Mouse (Mus musculus) CH12.LX (cell line): ENCODE results near the gene Glp2r. TPM values are rescaled to one million over a fixed set of nuclear protein-coding genes. Genes with fewer than 3 reads are reported as not detected.

Experiments used
- DNase-seq: peaks from one replicate; pipeline ENCODE4 v3.0.0-alpha.2; 2013; ENCODE audit errors: extremely low read depth
- H3K27ac ChIP-seq: 2 replicates; pipeline ENCODE4 v1.5.1; 2012; ENCODE audit warnings: low read depth, mild to moderate bottlenecking, control low read depth, moderate library complexity; ENCODE audit not compliant: insufficient read depth
- H3K27me3 ChIP-seq: replicated peaks from 2 replicates; pipeline ENCODE3; 2012; ENCODE audit warnings: inconsistent platforms
- H3K36me3 ChIP-seq, 2 experiments: replicated peaks in 1 of 2; 2 replicates each; pipeline versions ENCODE3 to v1.6.1; 2012; ENCODE audit warnings: inconsistent platforms in 1 of 2, low read length in 1 of 2, mild to moderate bottlenecking in 1 of 2, mixed read lengths in 1 of 2, moderate library complexity in 1 of 2; ENCODE audit not compliant: control insufficient read depth in 1 of 2, insufficient read depth in 1 of 2
- H3K4me1 ChIP-seq, 2 experiments: 2 replicates each; pipeline ENCODE4 v1.6.1; 2012; ENCODE audit warnings: inconsistent platforms in 1 of 2, moderate library complexity in 1 of 2; ENCODE audit not compliant: insufficient read depth in 2 of 2, control insufficient read depth in 1 of 2
- H3K4me2 ChIP-seq: 2 replicates; pipeline ENCODE4 v1.6.1; 2012; ENCODE audit warnings: low read depth, mild to moderate bottlenecking, control low read depth; ENCODE audit not compliant: poor library complexity, insufficient read depth, severe bottlenecking
- H3K4me3 ChIP-seq, 3 experiments: fragments of 150-350 bp in 1 of 3; sonication (generic) in 1 of 3; replicated peaks in 1 of 3; 2 replicates each; pipeline versions ENCODE3 to v1.5.1; 2011 to 2012; ENCODE audit warnings: low read depth in 2 of 3, low read length in 2 of 3, mild to moderate bottlenecking in 2 of 3, moderate library complexity in 2 of 3, control low read depth in 1 of 3, improper control_type of control experiment in 1 of 3, inconsistent platforms in 1 of 3, mixed read lengths in 1 of 3; ENCODE audit not compliant: poor library complexity in 1 of 3
- H3K79me2 ChIP-seq: replicated peaks from 2 replicates; pipeline ENCODE4 v1.6.1; 2012; ENCODE audit warnings: mild to moderate bottlenecking, moderate library complexity; ENCODE audit not compliant: control insufficient read depth, poor library complexity, insufficient read depth, severe bottlenecking; ENCODE audit errors: extremely low read depth
- H3K9ac ChIP-seq: 2 replicates; pipeline ENCODE4 v1.6.1; 2012; ENCODE audit warnings: low read depth, mild to moderate bottlenecking, control low read depth, moderate library complexity; ENCODE audit not compliant: insufficient read depth
- H3K9me3 ChIP-seq: replicated peaks from 2 replicates; pipeline ENCODE3; 2012; ENCODE audit warnings: low read length, inconsistent platforms, mixed read lengths
- CHD2 ChIP-seq: IDR thresholded peaks from 2 replicates; pipeline ENCODE4 v1.6.1; 2011; ENCODE audit warnings: low read length, improper control_type of control experiment
- CTCF ChIP-seq, 2 experiments: IDR thresholded peaks in 1 of 2; conservative IDR thresholded peaks in 1 of 2; 2 replicates each; pipeline ENCODE4 v1.5.1; 2011 to 2012; ENCODE audit warnings: low read depth in 2 of 2, low read length in 2 of 2, improper control_type of control experiment in 1 of 2, inconsistent platforms in 1 of 2, mild to moderate bottlenecking in 1 of 2, moderate library complexity in 1 of 2
- E2F4 ChIP-seq: IDR thresholded peaks from 2 replicates; pipeline ENCODE4 v1.6.1; 2011; ENCODE audit warnings: low read depth, low read length, improper control_type of control experiment; ENCODE audit not compliant: insufficient replicate concordance
- ELF1 ChIP-seq: IDR thresholded peaks from 2 replicates; pipeline ENCODE4 v1.6.1; 2014; ENCODE audit warnings: low read depth, mild to moderate bottlenecking, inconsistent platforms, low read length, improper control_type of control experiment
- ETS1 ChIP-seq: conservative IDR thresholded peaks from 2 replicates; pipeline ENCODE4 v1.6.1; 2012; ENCODE audit warnings: low read depth, mild to moderate bottlenecking, inconsistent platforms, low read length, improper control_type of control experiment, moderate library complexity
- GABPA ChIP-seq: IDR thresholded peaks from 2 replicates; pipeline ENCODE4 v1.6.1; 2012; ENCODE audit warnings: low read depth, low read length, improper control_type of control experiment, inconsistent platforms; ENCODE audit not compliant: insufficient replicate concordance
- HCFC1 ChIP-seq: IDR thresholded peaks from 2 replicates; pipeline ENCODE4 v1.6.1; 2012; ENCODE audit warnings: low read depth, mild to moderate bottlenecking, inconsistent platforms, low read length, improper control_type of control experiment
- IRF4 ChIP-seq: IDR thresholded peaks from 2 replicates; pipeline ENCODE4 v1.6.1; 2014; ENCODE audit warnings: low read depth, mild to moderate bottlenecking, inconsistent platforms, low read length, improper control_type of control experiment
- JUN ChIP-seq: IDR thresholded peaks from 2 replicates; pipeline ENCODE4 v1.6.1; 2011; ENCODE audit warnings: low read depth, mild to moderate bottlenecking, low read length, improper control_type of control experiment, moderate library complexity; ENCODE audit not compliant: insufficient read depth
- KAT2A ChIP-seq: IDR thresholded peaks from 2 replicates; pipeline ENCODE4 v1.6.1; 2012; ENCODE audit warnings: low read length, improper control_type of control experiment, inconsistent platforms; ENCODE audit not compliant: insufficient replicate concordance
- MAX ChIP-seq: IDR thresholded peaks from 2 replicates; pipeline ENCODE4 v1.6.1; 2011; ENCODE audit warnings: low read length, improper control_type of control experiment
- MEF2A ChIP-seq: IDR thresholded peaks from 2 replicates; pipeline ENCODE4 v1.6.1; 2014; ENCODE audit warnings: low read depth, mild to moderate bottlenecking, inconsistent platforms, low read length, improper control_type of control experiment, borderline replicate concordance
- MXI1 ChIP-seq: IDR thresholded peaks from 2 replicates; pipeline ENCODE4 v1.6.1; 2011; ENCODE audit warnings: mild to moderate bottlenecking, low read depth, low read length, improper control_type of control experiment
- MYC ChIP-seq: IDR thresholded peaks from 2 replicates; pipeline ENCODE4 v1.6.1; 2011; ENCODE audit warnings: low read depth, mild to moderate bottlenecking, improper control_type of control experiment, low read length
- NELFE ChIP-seq: IDR thresholded peaks from 2 replicates; pipeline ENCODE4 v1.6.1; 2011; ENCODE audit warnings: low read depth, low read length, improper control_type of control experiment
- PAX5 ChIP-seq: IDR thresholded peaks from 2 replicates; pipeline ENCODE4 v1.6.1; 2012; ENCODE audit warnings: low read length, inconsistent platforms, mixed read lengths
- POLR2A ChIP-seq: IDR thresholded peaks from 2 replicates; pipeline ENCODE4 v1.6.1; 2011; ENCODE audit warnings: low read depth, mild to moderate bottlenecking, improper control_type of control experiment, low read length
- POLR2AphosphoS2 ChIP-seq: IDR thresholded peaks from 2 replicates; pipeline ENCODE4 v1.6.1; 2011; ENCODE audit warnings: low read depth, low read length, improper control_type of control experiment
- RAD21 ChIP-seq: IDR thresholded peaks from 2 replicates; pipeline ENCODE4 v1.6.1; 2011; ENCODE audit warnings: low read depth, mild to moderate bottlenecking, low read length, improper control_type of control experiment, moderate library complexity
- SIN3A ChIP-seq: IDR thresholded peaks from 2 replicates; pipeline ENCODE4 v1.6.1; 2012; ENCODE audit warnings: low read length, improper control_type of control experiment, inconsistent platforms
- TBP ChIP-seq: conservative IDR thresholded peaks from 2 replicates; pipeline ENCODE4 v1.6.1; 2011; ENCODE audit warnings: low read depth, low read length, improper control_type of control experiment
- TCF12 ChIP-seq: IDR thresholded peaks from 2 replicates; pipeline ENCODE4 v1.6.1; 2014; ENCODE audit warnings: low read depth, mild to moderate bottlenecking, inconsistent platforms, low read length, improper control_type of control experiment
- USF1 ChIP-seq: IDR thresholded peaks from 2 replicates; pipeline ENCODE4 v1.6.1; 2014; ENCODE audit warnings: low read depth, mild to moderate bottlenecking, inconsistent platforms, low read length, improper control_type of control experiment
- USF2 ChIP-seq: conservative IDR thresholded peaks from 2 replicates; pipeline ENCODE4 v1.6.1; 2011; ENCODE audit warnings: low read depth, low read length, improper control_type of control experiment
- ZC3H11A ChIP-seq: IDR thresholded peaks from 2 replicates; pipeline ENCODE4 v1.6.1; 2012; ENCODE audit warnings: low read depth, mild to moderate bottlenecking, inconsistent platforms, low read length, improper control_type of control experiment
- ZKSCAN1 ChIP-seq: IDR thresholded peaks from 2 replicates; pipeline ENCODE4 v1.6.1; 2012; ENCODE audit warnings: low read depth, inconsistent platforms, low read length, improper control_type of control experiment, borderline replicate concordance
- ZNF384 ChIP-seq: IDR thresholded peaks from 2 replicates; pipeline ENCODE4 v1.6.1; 2012; ENCODE audit warnings: low read depth, low read length, improper control_type of control experiment, inconsistent platforms
- dilution Hi-C: fragments of 300-500 bp; cut with MboI; formaldehyde crosslinking; loops from 2 replicates; pipeline ENCODE4 v1.14.3; 2020; ENCODE audit warnings: low sequenced_read_pairs; ENCODE audit not compliant: extremely low pct_unique_long_range_greater_than_20kb, extremely low pct_ligation_motif_present
- in situ Hi-C: fragments of 300-500 bp; cut with MboI; formaldehyde crosslinking; loops from 3 replicates; pipeline ENCODE4 v1.14.3; 2019; ENCODE audit warnings: low sequenced_read_pairs, low pct_ligation_motif_present, low pct_unique_long_range_greater_than_20kb, mixed read lengths
- polyA plus RNA-seq: library from polyadenylated mRNA; unstranded; fragments of >175 nt; gene quantifications from 2 replicates; pipeline ENCODE4 v1.2.1, GENCODE M21; 2012; ENCODE audit warnings: low read depth; ENCODE audit not compliant: insufficient read length
- total RNA-seq, 2 experiments: library from RNA; depleted of rRNA; stranded (reverse); fragments of 300-350 nt in 1 of 2; fragments of >200 nt in 1 of 2; gene quantifications; 2 replicates each; pipeline ENCODE4 v1.2.3; 2012 to 2014

Glp2r gene
- total and polyA plus RNA-seq, 3 experiments = 0.04 to 0.09 (median 0.07) TPM

DNA sequence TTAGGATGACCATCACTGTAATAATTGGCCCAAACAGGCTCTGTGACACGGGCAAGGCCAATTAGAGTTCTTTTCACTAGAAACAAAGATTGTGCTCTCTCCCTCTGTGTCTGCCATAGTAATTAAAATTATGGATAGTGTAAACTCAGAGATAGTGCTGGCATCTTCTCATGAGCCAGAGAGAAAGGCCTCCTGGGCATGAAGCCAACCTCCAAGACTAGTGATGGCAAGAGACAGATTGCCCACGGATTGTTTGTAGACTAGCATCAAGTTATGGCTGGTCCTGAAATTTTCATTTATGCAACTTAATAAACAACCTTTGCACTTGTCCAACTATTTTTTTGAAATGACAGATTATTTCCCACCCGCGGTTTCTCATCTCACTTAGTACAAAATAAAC, 58.0 kb downstream of the Glp2r start:
- DNase-seq = no peak
- Histone ChIP-seq H3K27me3 (peaks cover 3% of the 10 kb centered on the region), H3K4me2 (no peak overlapping the region), H3K79me2 (no peaks in the 10 kb centered on the region), H3K9me3 (no peaks in the 10 kb centered on the region), H3K4me1 (0 out of 4 replicates have a peak, but pooled peaks cover 0 to 3% of the 10 kb centered on the region in 2 experiments), H3K27ac (no peak overlapping the region), H3K9ac (no peak overlapping the region), H3K36me3 (no peaks in the 10 kb centered on the region), H3K4me3 (no peak overlapping the region)
- in situ Hi-C loops = no loop called here
- TF ChIP-seq POLR2A (no peak), ZC3H11A (no peak), KAT2A (no peak), USF1 (no peak), CHD2 (no peak), SIN3A (no peak), TBP (no peak), ZNF384 (no peak), HCFC1 (no peak), ETS1 (no peak), TCF12 (no peak), ZKSCAN1 (no peak), CTCF (conservative IDR thresholded peaks at IDR 0.05 in 1 of 2, IDR thresholded peaks at IDR 0.05 in 1 of 2; ENCODE audit: low read depth in 2 of 2, low read length in 2 of 2) (no peak), RAD21 (no peak), ELF1 (no peak), USF2 (no peak), GABPA (no peak), PAX5 (no peak), MAX (no peak), POLR2AphosphoS2 (no peak)
- dilution Hi-C loops = no loop called here

DNA sequence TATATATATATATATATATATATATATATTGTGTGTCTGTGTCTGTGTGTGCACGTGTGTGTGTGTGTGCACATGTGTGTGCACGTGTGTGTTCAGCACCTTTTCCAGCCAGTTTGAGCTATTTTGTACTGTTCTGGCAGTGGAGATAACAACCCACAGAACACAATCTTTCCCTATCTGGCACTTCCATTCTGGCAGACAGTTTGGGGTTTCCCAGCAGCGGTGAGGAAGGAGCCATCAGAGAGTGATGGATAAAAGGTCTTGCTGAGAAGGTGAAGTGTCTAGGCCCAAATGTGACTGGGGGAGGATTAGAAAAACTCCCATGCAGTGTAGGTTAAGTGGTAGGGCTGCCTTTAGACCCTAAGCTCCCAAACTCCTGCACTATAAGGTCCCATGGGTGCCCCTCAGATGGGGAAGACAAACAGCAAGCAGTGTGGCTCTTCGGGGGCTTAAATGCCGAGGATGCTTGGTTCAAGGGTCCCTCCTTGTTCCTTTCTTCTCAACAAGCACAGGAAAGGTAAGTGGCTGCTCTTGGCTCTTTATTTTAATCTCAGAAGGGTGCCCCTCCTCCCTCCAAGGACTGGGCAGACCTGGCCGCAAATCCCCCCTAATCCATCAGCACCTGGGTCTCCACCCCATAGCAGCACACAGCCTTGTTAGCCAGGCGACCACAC, 76.1 kb downstream of the Glp2r start, which contains the start of gene Rcvrn:
Rcvrn (plus strand) TSS at position 624 of the 674 bp plus-strand sequence.
- no peak within 1 kb of the TSS for H3K9ac ChIP-seq
- H3K9me3 ChIP-seq = no peaks in the 10 kb centered on the region
- no peak within 1 kb of the TSS for H3K27ac ChIP-seq
- no peak within 1 kb of the TSS for H3K4me2 ChIP-seq
- in situ Hi-C loops (no loop called here), dilution Hi-C loops (no loop called here)
- H3K79me2 ChIP-seq = no peaks in the 10 kb centered on the region
- H3K36me3 ChIP-seq = no peaks in the 10 kb centered on the region
- peaks cover 4 to 7% of the 10 kb centered on the region in 2 experiments; a peak in 3 of 4 replicates for H3K4me1 ChIP-seq
- TF ChIP-seq ZKSCAN1 (no peak), JUN (no peak), IRF4 (no peak), USF1 (no peak), CTCF (conservative IDR thresholded peaks at IDR 0.05 in 1 of 2, IDR thresholded peaks at IDR 0.05 in 1 of 2; ENCODE audit: low read depth in 2 of 2, low read length in 2 of 2) (no peak), MEF2A (no peak), MXI1 (no peak), E2F4 (no peak), MYC (no peak), MAX (no peak), NELFE (no peak), ZNF384 (no peak), ETS1 (no peak)
- no peak for DNase-seq
- H3K4me3 ChIP-seq = no peak within 1 kb of the TSS
- H3K27me3 ChIP-seq = no peaks in the 10 kb centered on the region
